Mouse (Mus musculus): ENCODE measurements around the gene Filip1. TPM values are rescaled to one million over a fixed set of nuclear protein-coding genes. Genes with fewer than 3 reads are reported as not detected.

Gene Filip1
- total and polyA plus RNA-seq, 2 experiments from 2014 or later, result 2.5 to 2.6 TPM

GRCm38 (mm10) chr9:79792841-79793835, 219.5 kb downstream of the Filip1 start, which contains the start of gene Tmem30a:
TSS of gene Tmem30a (minus strand) at chr9:79793507.
- H3K27ac ChIP-seq, result peak within 1 kb of the TSS; percentile 90
- DNase-seq (ENCODE audit: low spot score), result peak; percentile 99
- no peak for TF ChIP-seq CTCF (IDR thresholded peaks at IDR 0.05; ENCODE audit: low read depth)
- under 1% methylated on average over 90 of the region's 91 CpGs for WGBS
- H3K4me3 ChIP-seq (ENCODE audit: low read length), result peak within 1 kb of the TSS; percentile 99
- no peaks in the 10 kb centered on the region for H3K9me3 ChIP-seq (ENCODE audit: low read length)
- H3K27me3 ChIP-seq (ENCODE audit: insufficient read depth, low read length), result no peaks in the 10 kb centered on the region
- H3K36me3 ChIP-seq (ENCODE audit: insufficient read depth, low read length), result no peaks in the 10 kb centered on the region
- peaks cover 10% of the 10 kb centered on the region for H3K4me1 ChIP-seq (ENCODE audit: insufficient read depth, low read length)
- H3K9ac ChIP-seq (replicated peaks; ENCODE audit: low read length), result peak within 1 kb of the TSS; percentile 98
- peak; percentile 100 for ATAC-seq
- peak within 1 kb of the TSS; percentile 82 for H3K4me2 ChIP-seq (ENCODE audit: low read depth, low read length)

- Histone ChIP-seq H3K27ac (no peak overlapping the region), H3K27me3 (ENCODE audit: insufficient read depth, low read length) (no peaks in the 10 kb centered on the region), H3K4me3 (ENCODE audit: low read length) (no peak overlapping the region), H3K9ac (replicated peaks; ENCODE audit: low read length) (no peak overlapping the region), H3K36me3 (ENCODE audit: insufficient read depth, low read length) (no peaks in the 10 kb centered on the region), H3K9me3 (ENCODE audit: low read length) (no peaks in the 10 kb centered on the region), H3K4me2 (ENCODE audit: low read depth, low read length) (no peak overlapping the region), H3K4me1 (ENCODE audit: insufficient read depth, low read length) (no peaks in the 10 kb centered on the region)
- DNase-seq (ENCODE audit: low spot score), result no peak
- TF ChIP-seq CTCF (IDR thresholded peaks at IDR 0.05; ENCODE audit: low read depth), result no peak
- 70% methylated on average over 2 of the region's 2 CpGs for WGBS
- ATAC-seq, result no peak
These were observed 226.9 kb downstream of the Filip1 start for GRCm38 (mm10) chr9:79785794-79786085.

- ATAC-seq (no peak), DNase-seq (ENCODE audit: low spot score) (no peak)
- no peaks in the 10 kb centered on the region for H3K4me1 ChIP-seq (ENCODE audit: insufficient read depth, low read length)
- no peak overlapping the region for H3K4me2 ChIP-seq (ENCODE audit: low read depth, low read length)
- H3K36me3 ChIP-seq (ENCODE audit: insufficient read depth, low read length), result no peaks in the 10 kb centered on the region
- no peaks in the 10 kb centered on the region for H3K27me3 ChIP-seq (ENCODE audit: insufficient read depth, low read length)
- H3K4me3 ChIP-seq (ENCODE audit: low read length), result no peak overlapping the region
- no peak overlapping the region for H3K27ac ChIP-seq
- TF ChIP-seq CTCF (IDR thresholded peaks at IDR 0.05; ENCODE audit: low read depth), result no peak
- H3K9me3 ChIP-seq (ENCODE audit: low read length), result no peaks in the 10 kb centered on the region
- 91% methylated on average over 2 of the region's 2 CpGs for WGBS
- H3K9ac ChIP-seq (replicated peaks; ENCODE audit: low read length), result no peak overlapping the region
These were observed 227.5 kb downstream of the Filip1 start for GRCm38 (mm10) chr9:79784934-79785793.

GRCm38 (mm10) chr9:79784439-79784838, 228.2 kb downstream of the Filip1 start:
- WGBS, result 58% methylated on average over 3 of the region's 3 CpGs

DNA sequence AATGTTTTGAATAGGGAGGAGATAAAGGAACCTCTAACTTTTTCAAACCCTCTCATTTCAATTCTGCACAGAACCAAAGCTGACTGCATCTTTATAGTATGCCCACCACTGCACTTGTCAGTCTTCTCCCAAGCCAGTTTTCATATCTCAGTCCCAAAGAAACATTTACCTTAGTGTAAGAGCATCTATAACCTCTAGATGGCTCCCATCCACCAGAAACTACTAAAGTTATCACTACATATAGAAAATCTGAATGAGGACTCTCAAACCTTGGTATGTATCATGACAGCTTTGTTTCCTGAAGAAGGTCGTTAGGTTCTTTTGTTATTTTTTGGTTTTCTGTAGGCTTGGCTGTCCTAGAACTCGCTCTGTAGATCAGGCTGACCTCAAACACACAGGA, 233.3 kb downstream of the Filip1 start:
- Histone ChIP-seq H3K27ac (no peak overlapping the region), H3K9me3 (ENCODE audit: low read length) (no peaks in the 10 kb centered on the region), H3K4me1 (ENCODE audit: insufficient read depth, low read length) (no peaks in the 10 kb centered on the region), H3K36me3 (ENCODE audit: insufficient read depth, low read length) (peaks cover 4% of the 10 kb centered on the region; the same call in 1 of the 2 replicates), H3K9ac (replicated peaks; ENCODE audit: low read length) (no peak overlapping the region), H3K4me3 (ENCODE audit: low read length) (no peak overlapping the region), H3K27me3 (ENCODE audit: insufficient read depth, low read length) (no peaks in the 10 kb centered on the region), H3K4me2 (ENCODE audit: low read depth, low read length) (no peak overlapping the region)
- ATAC-seq, result no peak
- DNase-seq (ENCODE audit: low spot score), result peak; percentile 43
- peak; percentile 52 for TF ChIP-seq CTCF (IDR thresholded peaks at IDR 0.05; ENCODE audit: low read depth)
- 77% methylated on average over 2 of the region's 2 CpGs for WGBS

More at GRCm38 (mm10) chr9:79784439-79784838, 228.2 kb downstream of the Filip1 start:
- no peak for TF ChIP-seq CTCF (IDR thresholded peaks at IDR 0.05; ENCODE audit: low read depth)
- H3K9ac ChIP-seq (replicated peaks; ENCODE audit: low read length), result no peak overlapping the region
- no peaks in the 10 kb centered on the region for H3K36me3 ChIP-seq (ENCODE audit: insufficient read depth, low read length)
- no peak overlapping the region for H3K4me2 ChIP-seq (ENCODE audit: low read depth, low read length)
- no peak overlapping the region for H3K27ac ChIP-seq
- H3K27me3 ChIP-seq (ENCODE audit: insufficient read depth, low read length), result no peaks in the 10 kb centered on the region
- no peak overlapping the region for H3K4me3 ChIP-seq (ENCODE audit: low read length)
- ATAC-seq (no peak), DNase-seq (ENCODE audit: low spot score) (no peak)
- no peaks in the 10 kb centered on the region for H3K9me3 ChIP-seq (ENCODE audit: low read length)
- no peaks in the 10 kb centered on the region for H3K4me1 ChIP-seq (ENCODE audit: insufficient read depth, low read length)

- Histone ChIP-seq H3K36me3 (ENCODE audit: insufficient read depth, low read length) (no peaks in the 10 kb centered on the region), H3K27me3 (ENCODE audit: insufficient read depth, low read length) (no peaks in the 10 kb centered on the region), H3K4me1 (ENCODE audit: insufficient read depth, low read length) (no peaks in the 10 kb centered on the region), H3K9me3 (ENCODE audit: low read length) (no peaks in the 10 kb centered on the region), H3K9ac (replicated peaks; ENCODE audit: low read length) (no peak overlapping the region), H3K4me2 (ENCODE audit: low read depth, low read length) (no peak overlapping the region), H3K4me3 (ENCODE audit: low read length) (no peak overlapping the region), H3K27ac (no peak overlapping the region)
- ATAC-seq, result no peak
- WGBS, result 97% methylated on average over 5 of the region's 5 CpGs
- TF ChIP-seq CTCF (IDR thresholded peaks at IDR 0.05; ENCODE audit: low read depth), result no peak
- no peak for DNase-seq (ENCODE audit: low spot score)
These were observed 245.6 kb downstream of the Filip1 start for GRCm38 (mm10) chr9:79766991-79767545.
